Mouse (Mus musculus) liver, embryonic 14.5 days (tissue): ENCODE measurements around the gene Notch2. TPM values are rescaled to one million over a fixed set of nuclear protein-coding genes. Genes with fewer than 3 reads are reported as not detected.

Experiments used
- ATAC-seq: fragments of 200-750 bp; cut with Nextera tagmentation; 2 replicates; pipeline ENCODE4 v1.8.0; 2017; ENCODE audit warnings: moderate number of reproducible peaks, mild to moderate bottlenecking, moderate library complexity; ENCODE audit not compliant: insufficient read depth
- DNase-seq, 3 experiments: peaks; one replicate each; pipeline ENCODE4 v3.0.0-alpha.2; 2012 to 2013; ENCODE audit warnings: low read depth in 3 of 3, low spot score in 3 of 3
- H3K27ac ChIP-seq: fragments of 300-500 bp; sonication (generic); 2 replicates; pipeline ENCODE4 v1.5.1; 2014; ENCODE audit warnings: moderate library complexity, mild to moderate bottlenecking, control low read depth, inconsistent platforms
- H3K27me3 ChIP-seq: fragments of 300-500 bp; sonication (generic); 2 replicates; pipeline ENCODE4 v1.6.1; 2014; ENCODE audit warnings: mild to moderate bottlenecking, low read length, moderate library complexity; ENCODE audit not compliant: control insufficient read depth, insufficient read depth
- H3K36me3 ChIP-seq: fragments of 300-500 bp; sonication (generic); replicated peaks from 2 replicates; pipeline ENCODE4 v1.6.1; 2014; ENCODE audit warnings: low read depth; ENCODE audit not compliant: control insufficient read depth, insufficient read depth
- H3K4me1 ChIP-seq, 2 experiments: fragments of 200-500 bp in 1 of 2; fragments of 300-500 bp in 1 of 2; sonication (generic) in 1 of 2; replicated peaks; 2 replicates each; pipeline ENCODE4 v1.6.1; 2012 to 2014; ENCODE audit warnings: antibody characterized with exemption in 1 of 2, inconsistent platforms in 1 of 2, low read length in 1 of 2; ENCODE audit not compliant: control insufficient read depth in 2 of 2, insufficient read depth in 2 of 2
- H3K4me2 ChIP-seq: fragments of 300-500 bp; sonication (generic); 2 replicates; pipeline ENCODE4 v1.6.1; 2014; ENCODE audit warnings: low read depth, mild to moderate bottlenecking, control low read depth, moderate library complexity
- H3K4me3 ChIP-seq, 2 experiments: fragments of 200-500 bp in 1 of 2; fragments of 300-500 bp in 1 of 2; sonication (generic) in 1 of 2; 2 replicates each; pipeline ENCODE4 v1.5.1; 2012 to 2014; ENCODE audit warnings: low read depth in 2 of 2, low read length in 2 of 2, mild to moderate bottlenecking in 2 of 2, control low read depth in 1 of 2, inconsistent platforms in 1 of 2, moderate library complexity in 1 of 2; ENCODE audit not compliant: insufficient read depth in 1 of 2
- H3K9ac ChIP-seq: fragments of 300-500 bp; sonication (generic); replicated peaks from 2 replicates; pipeline ENCODE4 v1.6.1; 2014; ENCODE audit warnings: mild to moderate bottlenecking, control low read depth, moderate library complexity
- H3K9me3 ChIP-seq: fragments of 300-500 bp; sonication (generic); 2 replicates; pipeline ENCODE4 v1.6.1; 2016; ENCODE audit warnings: low read length, mixed read lengths; ENCODE audit not compliant: control insufficient read depth
- CTCF ChIP-seq: IDR thresholded peaks from 2 replicates; pipeline ENCODE4 v1.5.1; 2016; ENCODE audit warnings: antibody characterized with exemption, low read depth, control low read depth
- EP300 ChIP-seq: IDR thresholded peaks from 2 replicates; pipeline ENCODE4 v1.6.1; 2016; ENCODE audit warnings: antibody characterized with exemption, low read depth
- WGBS: fragments of 180-500 bp; shearing (Covaris S2); extraction: QIAGEN DNeasy Blood & Tissue Kit; methylation state at CpG from one replicate; pipeline ENCODE4 v1.1.7; 2014; ENCODE audit not compliant: insufficient replicate concordance; 5-methylcytosine and 5-hydroxymethylcytosine counted together
- polyA plus RNA-seq, 2 experiments: library from polyadenylated mRNA; depleted of rRNA in 1 of 2; stranded (reverse) in 1 of 2; unstranded in 1 of 2; fragments of >200 nt; fragmentation: Nextera tagmentation in 1 of 2; extraction: Ambion mirVana in 1 of 2; gene quantifications; 2 replicates each; pipeline versions ENCODE4 v1.2.1 to v1.2.3; 2012 to 2014

Gene Notch2
- polyA plus RNA-seq, 2 experiments: 3.0 to 5.4 TPM

GRCm38 (mm10) chr3:98009190-98009840 is 4.0 kb upstream of the Notch2 start:
- H3K4me2 ChIP-seq: no peak overlapping the region
- no peak overlapping the region for H3K9ac ChIP-seq
- H3K4me3 ChIP-seq: no peak overlapping the region
- no peak for TF ChIP-seq EP300
- TF ChIP-seq CTCF: no peak
- 50% methylated on average over 7 of the region's 7 CpGs for WGBS
- no peaks in the 10 kb centered on the region for H3K27me3 ChIP-seq
- peaks cover 7 to 20% of the 10 kb centered on the region in 2 experiments for H3K4me1 ChIP-seq
- ATAC-seq (no peak), DNase-seq (no peak)
- no peaks in the 10 kb centered on the region for H3K36me3 ChIP-seq
- no peak overlapping the region for H3K27ac ChIP-seq
- no peaks in the 10 kb centered on the region for H3K9me3 ChIP-seq

- H3K4me1 ChIP-seq: peaks cover 4 to 33% of the 10 kb centered on the region in 2 experiments
- H3K4me3 ChIP-seq: peak overlapping the region; percentile 84 to 97
- H3K27me3 ChIP-seq: no peaks in the 10 kb centered on the region
- no peak overlapping the region for H3K27ac ChIP-seq
- no peaks in the 10 kb centered on the region for H3K36me3 ChIP-seq
- TF ChIP-seq EP300 (no peak), CTCF (no peak)
- H3K9me3 ChIP-seq: no peaks in the 10 kb centered on the region
- H3K9ac ChIP-seq: peak overlapping the region; percentile 56
- peak overlapping the region; percentile 98 for H3K4me2 ChIP-seq
- DNase-seq (no peak), ATAC-seq (peak; percentile 29; the same call in 1 of the 2 replicates)
- 0% methylated on average over 18 of the region's 18 CpGs for WGBS
Measured at GRCm38 (mm10) chr3:98013086-98013400, 284 bp upstream of the Notch2 start.

GRCm38 (mm10) chr3:98015205-98016171 is 2.2 kb downstream of the Notch2 start:
- peak overlapping the region in 1 of 2 experiments; percentile 84; a peak in 1 of 4 replicates for H3K4me3 ChIP-seq
- peaks cover 4 to 41% of the 10 kb centered on the region in 2 experiments for H3K4me1 ChIP-seq
- no peak for TF ChIP-seq EP300
- TF ChIP-seq CTCF: no peak
- no peak overlapping the region for H3K9ac ChIP-seq
- WGBS: 63% methylated on average over 14 of the region's 14 CpGs
- H3K27ac ChIP-seq: no peak overlapping the region
- H3K9me3 ChIP-seq: no peaks in the 10 kb centered on the region
- ATAC-seq (no peak), DNase-seq (no peak)
- no peaks in the 10 kb centered on the region for H3K27me3 ChIP-seq
- peak overlapping the region; percentile 98 for H3K4me2 ChIP-seq
- no peaks in the 10 kb centered on the region for H3K36me3 ChIP-seq

- ATAC-seq: no peak
- 66% methylated on average over 5 of the region's 5 CpGs for WGBS
- Histone ChIP-seq H3K4me3 (no peak overlapping the region), H3K27me3 (no peaks in the 10 kb centered on the region), H3K9me3 (no peaks in the 10 kb centered on the region), H3K36me3 (no peaks in the 10 kb centered on the region), H3K9ac (no peak overlapping the region), H3K4me2 (peak overlapping the region; percentile 98), H3K27ac (no peak overlapping the region), H3K4me1 (peaks cover 7 to 46% of the 10 kb centered on the region in 2 experiments)
- DNase-seq: no peak
- TF ChIP-seq CTCF: no peak
- no peak for TF ChIP-seq EP300
Measured at GRCm38 (mm10) chr3:98016901-98017591, 3.7 kb downstream of the Notch2 start.

- H3K36me3 ChIP-seq: no peaks in the 10 kb centered on the region
- no peaks in the 10 kb centered on the region for H3K9me3 ChIP-seq
- no peak for DNase-seq
- no peaks in the 10 kb centered on the region for H3K27me3 ChIP-seq
- H3K4me1 ChIP-seq: peaks cover 7 to 43% of the 10 kb centered on the region in 2 experiments
- no peak for ATAC-seq
- TF ChIP-seq EP300: no peak
- TF ChIP-seq CTCF: no peak
- no peak overlapping the region for H3K4me2 ChIP-seq
- 62% methylated on average over 4 of the region's 4 CpGs for WGBS
- no peak overlapping the region for H3K9ac ChIP-seq
- H3K27ac ChIP-seq: no peak overlapping the region
- no peak overlapping the region for H3K4me3 ChIP-seq
Measured at GRCm38 (mm10) chr3:98018187-98018586, 4.9 kb downstream of the Notch2 start.
